Mouse (Mus musculus) T-cell, adult 2 months (primary cell): ENCODE results near the gene Stat1.
A peak's percentile ranks its signal among the peaks of the same experiment; 100 is the strongest.

Source experiments
- DNase-seq: peaks from one replicate; pipeline ENCODE4 v3.0.0; 2022; ENCODE audit warnings: low spot score

Gene Stat1

DNA sequence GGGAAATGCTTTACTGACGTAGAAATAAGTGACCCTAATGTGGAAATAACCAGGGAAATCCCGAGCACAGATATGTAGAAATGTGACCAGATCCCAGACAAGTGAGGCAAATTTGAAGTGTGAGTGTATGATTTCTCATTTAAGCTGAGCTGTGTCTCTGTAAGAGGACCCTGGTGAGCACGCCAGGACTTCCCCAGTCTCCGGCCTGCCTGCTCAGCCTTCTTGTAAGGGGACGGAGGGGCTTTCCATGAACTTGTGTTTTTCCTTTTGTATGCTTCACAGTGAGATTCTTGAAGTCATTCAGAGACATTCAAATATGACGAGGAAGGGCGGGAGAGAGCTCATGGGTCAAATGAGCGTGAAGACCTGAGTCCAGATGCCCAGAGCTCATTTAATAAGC, 14.0 kb downstream of the Stat1 start:
- DNase-seq, result no peak

DNA sequence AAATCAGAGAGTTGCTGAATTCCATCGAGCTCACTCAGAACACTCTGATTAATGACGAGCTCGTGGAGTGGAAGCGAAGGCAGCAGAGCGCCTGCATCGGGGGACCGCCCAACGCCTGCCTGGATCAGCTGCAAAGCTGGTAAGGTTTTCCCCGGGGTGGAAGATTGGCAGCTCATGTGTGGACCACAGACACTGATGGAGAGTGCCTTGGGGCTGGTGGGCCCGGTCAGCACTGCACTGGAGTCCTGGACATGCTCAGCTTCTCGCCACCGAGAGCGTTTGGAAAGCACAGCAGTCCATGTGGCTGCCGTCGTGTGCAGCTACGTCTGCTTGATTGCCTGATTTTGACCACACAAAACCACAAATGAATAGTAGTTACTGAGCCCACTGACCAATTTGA, 18.1 kb downstream of the Stat1 start:
- DNase-seq, result no peak

DNA sequence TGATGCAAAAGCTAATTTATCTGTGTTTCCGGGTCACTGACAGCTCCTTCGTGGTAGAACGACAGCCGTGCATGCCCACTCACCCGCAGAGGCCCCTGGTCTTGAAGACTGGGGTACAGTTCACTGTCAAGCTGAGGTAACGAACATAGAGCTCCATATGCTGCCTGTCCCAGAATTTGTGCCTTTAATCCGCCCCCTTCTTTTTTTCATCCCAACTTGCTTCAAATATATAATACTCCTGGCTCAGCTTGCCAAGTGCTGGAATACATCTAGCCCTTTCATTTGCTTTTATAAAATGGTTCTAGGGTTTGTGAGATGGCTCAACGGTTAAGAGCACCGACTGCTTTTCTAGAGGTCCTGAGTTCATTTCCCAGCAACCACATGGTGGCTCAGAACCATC, 21.3 kb downstream of the Stat1 start:
- no peak for DNase-seq

DNA sequence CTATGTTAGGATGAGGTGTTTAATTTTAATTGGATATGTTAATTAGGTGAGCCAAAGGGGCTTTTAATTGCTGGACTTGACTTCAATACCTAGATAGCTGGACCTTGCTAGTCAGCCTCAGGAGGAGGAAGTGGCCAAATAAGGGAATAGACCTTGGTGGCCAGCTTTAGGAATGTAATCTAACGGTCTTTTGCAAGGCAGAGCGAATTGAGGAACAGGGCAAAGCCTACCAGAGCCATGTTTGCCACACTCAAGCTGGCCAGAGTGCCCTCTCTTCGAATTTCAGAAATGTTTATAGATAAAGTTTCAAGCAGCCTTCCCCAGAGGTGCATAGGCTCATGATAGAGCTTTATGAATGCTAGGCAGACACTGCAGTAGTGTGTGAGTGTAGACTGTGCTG, 22.2 kb downstream of the Stat1 start:
- DNase-seq, result no peak

DNA sequence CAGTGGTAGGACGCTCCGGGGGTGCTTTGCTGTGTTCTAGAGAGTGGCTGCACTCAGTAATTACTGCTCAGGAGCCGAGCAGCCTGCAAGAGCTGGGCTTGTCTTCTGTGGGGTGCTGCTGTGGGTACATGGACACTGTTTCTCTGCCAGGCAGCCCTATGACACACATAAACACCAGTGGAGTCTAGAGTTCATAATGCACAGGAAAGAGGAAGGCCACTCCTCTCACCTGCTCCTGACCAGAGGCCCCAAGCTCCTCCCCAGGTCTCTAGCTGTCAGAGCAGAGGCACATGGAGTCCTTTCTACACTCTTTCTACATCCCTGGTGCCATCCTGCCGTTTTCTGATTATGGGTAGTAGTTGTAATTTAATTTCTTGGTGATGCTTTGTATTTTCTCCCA, 22.9 kb downstream of the Stat1 start:
- no peak for DNase-seq

DNA sequence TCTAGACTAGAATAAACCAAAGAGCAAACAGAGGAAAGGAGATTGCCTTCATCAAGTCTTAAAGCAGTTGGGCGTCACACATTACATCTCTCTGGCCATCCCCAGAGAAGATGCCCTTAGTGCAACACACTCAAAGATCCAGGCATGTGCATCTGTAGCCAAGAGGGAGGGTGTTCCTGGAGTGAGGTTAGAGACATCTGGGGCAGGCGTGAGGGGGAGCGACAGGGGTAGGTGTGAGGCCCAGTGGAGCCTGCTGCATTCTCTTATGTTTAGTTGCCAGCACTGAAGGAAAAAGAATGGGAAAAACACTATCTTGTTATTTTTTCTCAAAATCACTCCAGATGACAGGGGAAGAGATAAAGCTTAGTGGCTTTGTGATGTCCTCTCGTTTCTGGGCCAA, 24.0 kb downstream of the Stat1 start:
- no peak for DNase-seq

DNA sequence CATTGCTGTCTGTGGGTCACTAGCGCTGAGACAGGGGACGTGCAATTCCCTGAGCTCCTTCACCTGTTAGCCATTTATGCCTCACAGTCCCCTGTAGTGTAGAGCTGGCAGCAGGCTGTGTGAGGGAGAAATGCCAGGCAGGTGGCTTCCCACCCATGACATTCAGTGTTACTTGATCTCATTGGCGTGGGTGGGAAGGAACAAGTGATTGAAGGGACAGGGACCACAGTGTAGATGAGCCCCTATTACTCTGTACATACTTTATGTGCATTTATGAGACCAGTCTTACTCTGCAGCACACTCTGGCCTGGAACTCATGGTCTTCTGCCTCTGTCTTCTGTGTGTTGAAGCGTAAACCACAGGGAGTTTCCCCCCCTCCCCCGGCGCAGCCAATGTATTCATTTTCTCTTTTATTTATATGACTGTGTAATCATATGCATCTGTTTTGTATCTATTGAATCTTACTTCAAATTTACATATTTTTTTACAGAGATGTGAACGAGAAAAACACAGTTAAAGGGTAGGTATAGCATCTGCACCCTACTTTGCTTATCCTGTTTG, 24.4 kb downstream of the Stat1 start:
- DNase-seq, result no peak

DNA sequence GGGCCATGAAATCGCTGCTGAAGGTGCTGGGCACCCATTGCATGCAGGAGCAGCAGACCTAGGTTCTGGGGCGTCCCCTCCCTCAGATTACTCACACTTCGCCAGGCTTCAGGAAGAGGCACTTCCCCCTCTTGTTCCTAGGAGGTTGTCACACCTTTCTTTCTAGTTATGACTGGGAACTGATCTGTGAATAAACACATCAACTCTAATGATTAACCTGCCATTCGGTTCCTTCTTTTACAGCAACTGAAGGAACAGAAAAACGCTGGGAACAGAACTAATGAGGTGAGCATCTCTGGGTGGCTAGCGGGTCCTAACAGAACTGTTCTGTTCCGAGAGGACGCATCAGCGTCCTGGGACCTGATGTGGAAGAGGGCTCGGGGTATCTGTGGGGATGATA, 25.7 kb downstream of the Stat1 start:
- no peak for DNase-seq

DNA sequence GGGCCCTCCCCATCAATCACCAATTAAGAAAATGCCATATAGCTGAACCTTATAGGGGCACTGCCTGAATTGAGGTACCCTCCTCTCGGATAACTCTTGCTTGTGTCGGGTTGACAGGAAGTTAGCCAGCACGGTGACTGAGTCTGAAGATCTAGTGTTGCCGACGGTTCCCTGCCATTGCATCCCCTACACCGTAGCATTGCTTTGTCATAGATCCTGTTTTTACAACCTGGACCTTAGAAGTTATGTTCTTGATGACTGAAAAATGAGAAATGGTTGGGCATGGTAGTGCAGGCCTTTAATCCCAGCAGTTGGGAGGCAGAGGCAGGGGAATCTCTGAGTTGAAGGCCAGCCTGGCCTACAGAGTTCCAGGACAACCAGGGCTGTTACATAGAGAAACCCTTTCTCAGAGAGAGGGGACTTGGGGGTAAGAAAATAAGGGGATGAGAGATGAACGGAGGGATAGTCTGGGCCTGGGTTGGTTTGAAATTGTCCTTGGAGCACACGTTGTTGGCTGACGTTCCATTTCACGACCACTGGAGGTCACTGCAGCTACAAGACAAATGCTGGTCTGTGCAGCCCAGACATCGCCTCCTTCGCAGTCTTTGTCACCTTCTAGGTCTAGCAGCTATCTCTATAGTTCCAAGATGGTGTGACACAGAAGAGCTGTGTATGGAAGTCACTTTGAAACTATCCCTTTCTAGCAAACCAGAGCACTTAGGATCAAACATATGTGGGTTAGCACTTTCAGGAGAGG, 27.2 kb downstream of the Stat1 start:
- DNase-seq, result peak; percentile 38

DNA sequence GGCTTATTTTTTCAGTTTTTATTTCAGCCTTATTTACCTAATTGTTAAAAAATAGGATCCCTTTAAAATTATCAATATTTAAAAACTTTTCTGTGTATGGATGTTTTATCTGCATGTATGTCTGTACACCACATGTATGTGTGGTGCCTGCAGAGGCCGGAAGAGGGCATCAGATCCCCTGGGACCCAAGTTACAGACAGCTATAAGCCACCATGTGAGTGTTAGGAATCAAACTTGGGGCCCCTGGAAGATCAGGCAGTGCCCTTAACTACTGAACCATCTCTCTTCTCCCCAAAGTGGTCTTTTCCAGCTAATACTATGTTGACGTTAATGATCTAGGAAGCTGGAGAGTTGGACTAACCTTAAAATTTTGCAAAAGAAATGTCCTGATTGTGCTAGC, 28.2 kb downstream of the Stat1 start:
- no peak for DNase-seq

DNA sequence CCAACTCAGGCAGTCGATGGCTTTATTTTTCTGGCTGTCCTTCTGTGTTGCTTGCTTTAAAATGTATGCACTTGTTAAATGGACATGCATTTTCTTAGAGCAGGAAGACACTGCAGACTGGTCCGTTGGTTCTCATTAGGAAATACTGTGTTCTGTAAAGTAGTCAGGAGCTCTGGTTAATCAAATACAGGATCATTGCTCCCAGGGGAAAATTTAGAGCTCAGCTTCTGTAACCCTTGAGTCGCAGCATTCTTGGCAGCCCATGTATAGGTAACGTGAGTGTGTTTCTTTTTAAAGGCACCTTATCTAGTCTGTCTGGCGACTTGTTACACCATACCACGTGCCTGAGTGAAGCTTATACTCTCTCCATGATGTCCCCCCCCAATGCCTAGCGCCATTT, 28.9 kb downstream of the Stat1 start:
- DNase-seq, result no peak

DNA sequence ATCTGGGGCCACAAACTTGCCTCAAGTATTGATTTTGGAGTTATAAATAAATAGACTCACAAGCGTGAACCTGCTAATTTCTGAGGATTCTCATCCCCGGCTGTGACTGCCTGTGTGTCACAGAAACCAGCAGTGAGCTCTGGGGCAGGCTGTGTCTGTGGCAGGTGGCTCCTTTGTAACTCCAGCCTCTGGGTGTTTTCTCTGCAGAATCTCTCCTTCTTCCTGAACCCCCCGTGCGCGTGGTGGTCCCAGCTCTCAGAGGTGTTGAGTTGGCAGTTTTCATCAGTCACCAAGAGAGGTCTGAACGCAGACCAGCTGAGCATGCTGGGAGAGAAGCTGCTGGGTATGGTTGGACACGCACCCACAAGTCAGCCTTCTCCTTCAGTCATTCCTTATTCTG, 29.5 kb downstream of the Stat1 start:
- no peak for DNase-seq

DNA sequence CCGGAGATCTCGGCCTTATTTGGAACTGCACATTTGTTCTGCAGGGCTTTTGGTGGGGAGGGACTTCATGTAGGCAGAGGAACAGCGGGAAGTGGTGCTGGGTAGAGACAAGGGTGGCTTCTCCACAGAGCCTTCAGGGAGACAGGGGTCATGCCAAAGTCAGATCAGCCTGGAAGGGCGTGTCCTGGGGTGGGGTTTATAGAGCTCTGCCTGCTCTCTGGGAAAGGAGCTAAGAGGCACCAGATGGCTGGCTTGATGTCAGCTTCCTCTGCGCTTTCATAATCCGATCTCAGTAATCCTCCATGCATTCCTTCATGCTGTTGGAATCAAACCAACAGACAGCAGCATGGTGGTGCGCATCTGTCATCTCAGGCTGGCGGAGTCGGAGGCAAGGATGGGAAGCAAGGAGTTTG, 30.7 kb downstream of the Stat1 start:
- DNase-seq, result peak; percentile 23

DNA sequence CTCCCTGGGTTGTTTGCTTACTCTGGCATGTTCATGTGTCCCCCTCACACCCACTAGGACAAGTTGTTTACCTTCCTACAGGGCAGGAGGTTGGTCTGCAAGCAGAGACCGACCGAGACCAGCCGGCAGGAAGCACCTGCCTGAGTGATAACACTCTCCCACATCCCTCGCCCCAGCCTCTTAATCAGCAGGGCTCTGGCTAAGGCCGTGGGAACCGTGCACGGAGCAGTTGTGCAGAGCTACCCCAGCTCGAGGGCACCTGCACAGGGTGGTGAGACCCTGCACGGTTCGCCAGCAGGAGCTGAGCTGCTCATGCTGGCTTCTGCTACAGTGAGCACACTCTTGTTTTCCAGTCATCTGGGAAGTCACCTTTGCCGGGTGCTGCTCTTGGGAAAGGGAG, 31.4 kb downstream of the Stat1 start:
- DNase-seq, result peak; percentile 13

DNA sequence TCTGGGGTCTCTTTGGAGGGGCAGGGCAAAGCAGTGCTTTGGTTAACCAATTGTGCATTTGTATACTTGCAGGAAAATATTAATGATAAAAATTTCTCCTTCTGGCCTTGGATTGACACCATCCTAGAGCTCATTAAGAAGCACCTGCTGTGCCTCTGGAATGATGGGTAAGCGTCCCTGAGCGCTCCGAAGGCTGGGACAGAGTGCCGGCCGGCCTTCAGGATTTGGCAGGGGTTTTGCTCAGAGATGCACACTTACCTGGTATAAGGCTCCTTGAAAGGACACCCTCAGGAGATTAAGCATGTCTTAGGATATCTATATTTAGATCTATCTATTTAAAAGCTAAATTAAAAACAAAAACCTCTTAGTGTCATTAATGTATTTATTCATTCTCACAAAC, 31.9 kb downstream of the Stat1 start:
- no peak for DNase-seq

DNA sequence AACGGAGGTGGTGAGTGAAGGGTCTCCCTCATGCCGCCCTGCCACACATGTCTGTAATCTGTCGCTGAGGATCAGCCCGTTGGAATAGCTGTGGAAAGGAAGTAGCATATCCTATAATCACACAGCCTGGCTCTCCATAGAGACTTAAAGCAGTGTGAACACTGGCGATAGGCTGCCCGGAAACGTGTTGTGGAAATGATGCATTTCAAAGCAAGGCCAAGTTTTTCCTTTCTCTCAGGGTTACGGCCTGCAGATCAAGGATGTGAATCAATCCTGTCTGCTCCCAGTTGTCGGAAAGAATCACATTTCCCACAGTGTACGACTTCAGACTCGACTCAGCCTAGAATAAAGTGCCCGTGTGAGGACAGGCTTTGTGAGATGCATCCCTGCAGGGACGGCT, 33.1 kb downstream of the Stat1 start:
- DNase-seq, result no peak

DNA sequence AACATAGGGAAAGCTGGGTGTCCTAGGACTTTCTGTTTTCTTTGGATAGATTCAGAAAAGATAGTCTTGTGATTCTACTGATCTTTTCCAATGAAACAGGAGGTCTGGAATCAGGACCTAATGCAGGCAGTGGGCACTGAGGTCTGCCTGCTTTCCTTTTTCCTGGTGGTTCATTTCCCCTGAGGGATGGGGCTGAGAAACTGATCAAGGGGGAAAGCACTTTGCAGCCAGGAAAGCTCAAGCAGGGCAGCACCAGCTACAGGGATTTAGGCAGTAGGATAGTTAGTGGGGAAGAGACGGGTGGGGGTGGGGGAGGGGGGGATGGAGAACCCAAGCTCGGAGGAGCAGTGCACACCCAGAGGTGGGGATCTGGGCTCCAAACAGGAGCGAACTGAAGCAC, 33.7 kb downstream of the Stat1 start:
- no peak for DNase-seq

DNA sequence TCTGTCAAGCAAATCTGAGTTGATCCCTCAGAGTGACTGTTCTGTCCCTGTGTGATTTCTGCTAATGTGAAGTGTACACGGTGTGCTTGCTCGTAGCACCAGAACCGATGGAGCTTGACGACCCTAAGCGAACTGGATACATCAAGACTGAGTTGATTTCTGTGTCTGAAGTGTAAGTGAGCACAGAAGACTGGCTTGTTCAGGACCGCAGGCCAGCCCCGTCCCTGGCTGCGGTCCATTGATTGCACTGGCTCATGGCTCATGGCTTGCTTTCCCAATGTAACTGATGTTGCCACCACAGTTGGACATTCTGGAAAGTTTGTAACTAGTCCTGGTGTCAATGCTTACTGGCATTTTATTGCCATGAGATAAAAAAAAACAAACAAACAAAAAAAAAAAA, 35.6 kb downstream of the Stat1 start:
- no peak for DNase-seq

DNA sequence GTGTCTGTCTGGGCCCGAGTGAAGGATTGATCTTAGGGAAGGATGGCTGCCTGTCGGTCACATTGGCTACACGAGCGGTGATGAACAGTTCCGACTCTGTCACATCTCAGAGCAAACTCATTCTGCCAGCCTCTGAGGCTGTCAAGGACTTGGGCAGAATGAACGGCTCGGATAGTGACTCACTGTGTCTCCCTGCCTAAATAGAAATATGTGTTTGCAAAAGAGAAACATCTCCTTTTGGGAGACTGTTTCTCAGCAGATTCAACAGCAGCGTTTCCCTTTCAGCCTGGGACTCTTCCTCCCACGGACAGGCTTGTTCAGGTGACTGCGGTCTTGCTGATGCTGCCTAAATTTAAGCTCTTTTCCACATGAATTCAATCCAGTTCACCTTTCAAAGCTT, 37.1 kb downstream of the Stat1 start:
- DNase-seq, result no peak

DNA sequence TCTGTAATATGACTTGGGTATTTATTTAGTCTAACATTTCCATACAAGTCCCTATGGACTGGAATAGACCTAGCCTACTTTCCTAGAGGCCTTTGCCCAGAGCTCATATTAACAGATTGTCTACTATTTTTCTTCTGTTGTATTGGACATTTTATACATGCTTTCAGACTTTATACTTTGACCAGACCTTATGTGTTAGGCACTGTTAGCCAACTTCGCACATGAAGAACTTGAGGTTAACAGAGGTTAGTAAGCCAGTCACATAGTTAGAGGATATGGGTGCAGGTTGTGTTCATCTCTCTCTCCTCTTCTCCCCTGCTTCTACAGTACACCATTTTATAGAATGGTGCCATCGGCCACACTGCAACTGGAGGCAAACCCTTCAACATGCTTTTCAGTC, 38.8 kb downstream of the Stat1 start:
- no peak for DNase-seq

DNA sequence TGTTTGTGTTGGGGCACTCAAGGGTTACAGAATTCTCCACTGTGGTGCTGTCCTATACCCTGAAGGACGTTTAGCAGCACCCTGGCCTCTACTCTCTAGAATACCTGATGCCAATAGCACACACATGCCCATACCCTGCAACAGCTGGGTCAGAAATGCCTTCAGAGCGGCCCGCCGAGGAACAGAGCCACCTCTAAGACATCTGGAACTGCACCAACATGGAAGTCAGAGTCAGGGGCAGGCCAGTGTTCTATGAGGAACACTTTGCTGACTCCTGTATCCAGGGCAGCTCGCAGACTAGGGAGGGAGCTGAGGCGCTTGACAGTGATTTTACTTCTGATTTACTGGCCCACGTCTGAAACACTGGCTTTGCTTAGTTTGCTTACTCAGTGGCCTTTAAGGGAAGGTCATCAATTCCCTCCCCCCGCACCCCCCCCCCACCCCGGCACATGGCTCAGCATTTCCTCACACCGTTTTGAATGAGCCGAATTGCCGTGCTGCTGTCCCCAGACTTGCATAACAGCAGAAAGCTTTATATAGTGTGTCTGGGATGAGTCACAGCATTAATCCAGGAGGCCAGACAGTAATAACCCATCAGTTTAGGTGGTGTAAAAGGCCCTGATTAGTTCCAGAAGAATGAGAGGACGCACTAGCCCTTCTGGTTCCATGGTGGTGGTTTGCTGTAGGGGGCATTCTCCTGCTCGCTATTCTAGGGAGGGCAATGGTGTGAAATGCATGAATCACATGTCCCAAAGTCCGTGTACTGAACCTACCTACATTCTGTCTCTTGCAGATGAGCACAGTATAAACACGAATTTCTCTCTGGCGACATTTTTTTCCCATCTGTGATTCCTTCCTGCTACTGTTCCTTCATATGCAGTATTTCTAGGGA, 39.5 kb downstream of the Stat1 start:
- no peak for DNase-seq

DNA sequence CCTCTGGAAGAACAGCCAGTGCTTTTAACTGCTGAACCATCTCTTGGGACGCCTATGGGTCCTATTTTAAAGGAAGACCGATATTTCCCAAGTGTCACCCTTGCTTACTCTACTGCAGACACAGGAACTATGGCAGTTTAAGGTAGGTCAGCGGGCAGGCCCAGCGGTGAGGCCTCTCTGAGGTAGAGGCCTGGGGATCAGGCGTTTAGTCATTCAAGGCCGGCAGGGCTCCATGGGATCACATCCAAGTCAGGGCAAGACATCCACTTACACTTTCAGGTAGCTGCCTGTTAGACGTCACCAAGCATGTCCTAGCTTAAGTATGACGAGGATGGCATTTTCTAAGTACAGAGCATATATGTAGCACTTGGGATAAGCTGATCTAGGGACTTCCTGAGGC, 41.9 kb downstream of the Stat1 start:
- DNase-seq, result no peak

DNA sequence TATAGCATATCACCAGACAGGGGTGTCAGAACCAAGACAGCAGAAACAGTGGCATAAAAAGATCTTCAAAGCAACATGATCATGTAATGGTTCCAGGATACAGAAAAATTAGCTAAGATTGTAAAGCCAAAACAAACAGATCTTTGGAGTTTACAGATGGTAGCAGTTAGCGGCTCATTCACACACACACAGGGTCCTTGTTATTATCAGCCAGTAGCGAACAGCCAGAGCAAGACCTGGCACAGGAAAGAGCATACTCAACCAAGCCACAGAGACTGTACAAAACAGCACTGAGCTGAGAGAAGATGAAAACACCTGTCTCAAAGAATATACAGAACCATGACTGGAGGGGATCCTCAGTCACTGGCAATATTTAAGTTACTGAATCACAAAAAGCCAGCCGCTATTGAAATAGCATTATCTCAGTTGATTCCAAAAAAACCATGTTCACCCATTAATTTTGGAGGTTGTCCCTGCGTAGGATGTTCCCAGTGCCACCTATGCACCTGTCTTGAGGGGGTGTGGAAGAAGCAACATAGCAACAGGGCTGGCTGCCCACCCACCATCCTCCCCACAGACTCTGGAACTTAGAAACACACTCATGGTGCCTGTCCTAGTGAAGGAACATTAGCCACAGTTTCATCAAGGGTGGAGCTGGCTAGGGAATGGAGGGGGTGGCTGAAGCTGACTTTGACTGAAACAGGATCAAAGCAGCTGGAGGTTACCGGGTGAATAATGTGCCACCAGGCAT, 44.6 kb downstream of the Stat1 start:
- DNase-seq, result no peak
